Mouse (Mus musculus) retina, adult 2 months (tissue): ENCODE measurements at regions not wholly inside any gene's neighbourhood (a gene's known extent, or its start where the extent isn't known, plus 50 kb on each side); places are given as distances from the start of the nearest gene placed in this dataset.

Experiments used
- DNase-seq: peaks from one replicate; pipeline ENCODE4 v3.0.0-alpha.2; 2012; ENCODE audit warnings: low read depth, low spot score

GRCm38 (mm10) chr4:34336971-34337797, 213.6 kb upstream of the Akirin2 start:
- DNase-seq, result no peak

DNA sequence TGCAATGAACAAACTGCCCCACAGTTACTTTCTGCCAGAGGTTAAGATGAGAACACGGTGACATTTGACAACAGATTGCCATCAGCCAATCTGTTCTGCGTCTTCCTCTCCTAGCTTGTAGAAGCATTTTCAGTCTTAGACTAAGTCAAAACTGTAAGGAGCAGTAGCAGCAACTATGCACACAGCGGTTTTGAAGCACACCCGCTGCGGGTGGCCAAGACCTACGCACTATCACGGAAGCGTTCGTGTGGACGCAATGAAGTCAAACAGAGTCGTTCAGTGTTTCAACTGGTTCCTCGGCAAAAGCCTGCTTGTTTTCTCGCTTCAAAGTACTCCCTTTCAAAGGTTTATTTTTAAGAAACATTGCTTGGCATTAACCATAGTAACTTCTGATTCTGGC, 212.9 kb upstream of the Akirin2 start:
- DNase-seq, result no peak

DNA sequence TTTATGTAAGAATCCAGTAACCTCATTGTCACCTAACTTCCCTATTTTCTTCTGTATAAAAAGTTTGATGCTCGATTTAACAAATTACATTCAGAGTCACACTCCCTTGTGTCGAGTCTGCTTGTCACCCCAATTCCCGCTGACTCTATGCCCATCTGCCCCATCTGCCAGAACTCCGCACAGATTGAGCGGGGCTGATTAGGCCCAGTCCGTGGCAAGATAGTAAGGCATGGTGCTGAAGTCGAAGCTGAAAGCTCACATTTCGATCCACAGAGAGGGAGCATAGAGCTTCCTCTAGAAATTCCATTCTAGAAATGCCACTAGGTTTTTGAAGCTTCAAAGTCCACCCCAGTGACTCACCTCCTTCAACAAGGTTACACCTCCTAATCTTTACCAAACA, 210.7 kb upstream of the Akirin2 start:
- no peak for DNase-seq

- no peak for DNase-seq
These were observed 179.3 kb upstream of the Akirin2 start for GRCm38 (mm10) chr4:34371281-34372032.

- no peak for DNase-seq
These were observed 164.3 kb upstream of the Akirin2 start for GRCm38 (mm10) chr4:34386338-34386967.

DNA sequence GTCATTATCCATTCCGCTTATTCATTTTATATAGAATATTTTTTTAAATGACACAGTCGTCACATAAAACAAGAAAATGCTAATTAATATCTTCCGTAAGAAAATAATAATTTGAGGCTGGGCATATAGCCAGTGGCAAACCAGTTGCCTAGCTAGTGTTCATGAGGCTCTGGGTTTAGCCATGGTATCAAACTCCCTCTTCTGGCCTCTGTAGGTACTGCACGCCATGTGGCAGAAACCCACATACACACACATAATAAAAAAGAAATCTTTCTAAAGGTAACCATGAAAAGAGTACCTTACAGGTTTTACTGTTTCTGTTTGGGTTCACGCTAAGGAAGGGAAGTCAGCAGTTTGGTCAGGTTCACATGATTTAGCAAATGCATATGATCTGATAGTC, 159.2 kb upstream of the Akirin2 start:
- DNase-seq, result no peak

DNA sequence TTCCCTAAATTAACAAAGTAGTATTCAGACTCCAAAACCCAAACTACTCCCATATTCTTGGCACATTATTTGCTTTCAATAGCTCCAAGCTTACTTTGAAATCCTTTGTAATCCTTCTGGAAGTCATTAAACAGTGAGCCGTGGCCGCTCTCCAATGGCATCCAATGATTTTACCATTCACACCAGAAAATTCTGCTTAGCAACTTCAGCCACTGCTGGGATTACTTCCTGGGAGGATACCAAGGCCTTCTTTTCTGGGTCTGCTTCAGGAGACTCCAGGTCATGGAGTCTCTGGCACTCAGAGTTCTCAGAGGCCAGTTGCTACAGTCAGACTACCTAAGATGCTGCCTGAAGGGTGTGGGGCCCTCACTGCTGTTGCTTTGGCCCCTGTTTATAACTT, 147.7 kb upstream of the Akirin2 start:
- no peak for DNase-seq

- DNase-seq, result no peak
These were observed 143.6 kb upstream of the Akirin2 start for GRCm38 (mm10) chr4:34407181-34407580.

DNA sequence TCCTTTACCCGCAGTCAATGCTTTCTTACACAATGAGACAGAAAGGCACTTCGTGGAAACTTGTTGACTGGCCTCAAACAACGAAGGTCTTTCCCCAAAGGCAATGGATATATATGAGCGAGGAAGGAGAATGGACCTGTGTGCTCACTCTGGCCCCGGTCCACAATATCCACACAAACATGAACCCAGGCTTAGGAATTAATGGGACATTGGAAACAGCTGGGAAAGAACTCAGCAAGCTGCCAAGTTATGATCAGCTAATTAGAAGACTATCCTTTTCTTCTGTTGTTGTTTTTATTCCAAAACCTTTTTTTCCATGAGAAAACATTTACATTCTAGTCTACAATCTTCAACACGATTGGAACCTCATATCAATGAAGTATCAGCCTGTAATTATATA, 129.8 kb upstream of the Akirin2 start:
- no peak for DNase-seq

- DNase-seq, result no peak
These were observed 126.5 kb upstream of the Akirin2 start for GRCm38 (mm10) chr4:34424131-34424646.

DNA sequence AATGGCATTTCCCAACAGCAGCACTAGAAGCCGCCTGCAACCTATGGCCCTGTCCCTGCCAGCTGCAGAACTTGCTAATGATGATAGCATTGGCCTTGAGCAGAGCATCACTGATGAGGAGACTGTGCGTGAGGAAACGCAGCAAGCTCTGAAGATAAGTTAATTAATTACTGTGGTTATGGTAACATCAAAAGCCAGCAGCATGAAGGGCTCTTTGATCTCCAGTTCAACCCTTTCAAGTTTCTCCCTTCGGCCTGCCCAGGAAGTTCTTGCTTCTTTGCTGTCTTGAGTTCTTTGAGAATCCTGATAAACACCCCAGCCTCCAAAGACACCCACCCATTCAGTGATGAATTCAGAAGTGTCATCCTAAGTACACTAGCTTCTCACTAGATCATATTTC, 121.7 kb upstream of the Akirin2 start:
- no peak for DNase-seq

GRCm38 (mm10) chr4:34429456-34430235, 121.1 kb upstream of the Akirin2 start:
- no peak for DNase-seq

DNA sequence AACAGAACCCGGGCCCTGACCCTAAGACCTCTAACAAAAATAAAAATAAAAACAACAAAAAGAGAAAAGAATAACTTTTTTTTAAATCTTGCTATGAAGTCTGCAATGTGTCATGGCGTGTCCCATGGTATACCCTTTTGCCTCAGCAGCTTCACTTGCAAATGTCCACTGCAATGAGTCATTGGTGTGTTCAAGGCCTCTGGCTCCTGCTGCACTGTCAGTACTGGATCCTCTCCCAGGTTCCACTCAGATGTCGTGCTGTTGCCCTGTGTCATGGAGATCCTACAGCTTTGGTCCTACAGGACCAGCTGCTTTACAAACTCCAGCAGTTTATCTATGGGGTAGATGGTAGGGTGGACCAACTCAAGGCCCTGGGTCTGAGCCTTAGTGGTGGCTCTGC, 113.4 kb upstream of the Akirin2 start:
- no peak for DNase-seq

- no peak for DNase-seq
These were observed 101.2 kb upstream of the Akirin2 start for GRCm38 (mm10) chr4:34449582-34449981.

DNA sequence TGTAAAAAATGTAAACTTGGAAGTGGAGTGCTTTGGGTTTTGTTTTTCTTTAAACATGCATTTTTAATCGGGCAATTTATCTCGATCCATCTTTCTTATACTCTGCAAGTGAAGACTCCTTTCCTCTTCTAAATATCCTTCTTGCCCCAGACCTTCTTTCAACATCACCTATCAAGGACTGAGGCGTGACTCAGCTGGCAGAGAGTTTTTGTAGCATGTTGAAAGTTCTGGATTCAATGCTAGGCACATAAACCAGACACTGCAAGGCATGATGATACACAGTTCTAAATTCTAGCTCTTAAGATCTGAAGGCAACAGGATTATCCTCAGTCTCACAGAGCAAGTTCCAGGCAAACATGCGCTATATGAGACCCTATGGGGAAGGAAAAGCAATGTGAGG, 88.1 kb upstream of the Akirin2 start:
- DNase-seq, result no peak

DNA sequence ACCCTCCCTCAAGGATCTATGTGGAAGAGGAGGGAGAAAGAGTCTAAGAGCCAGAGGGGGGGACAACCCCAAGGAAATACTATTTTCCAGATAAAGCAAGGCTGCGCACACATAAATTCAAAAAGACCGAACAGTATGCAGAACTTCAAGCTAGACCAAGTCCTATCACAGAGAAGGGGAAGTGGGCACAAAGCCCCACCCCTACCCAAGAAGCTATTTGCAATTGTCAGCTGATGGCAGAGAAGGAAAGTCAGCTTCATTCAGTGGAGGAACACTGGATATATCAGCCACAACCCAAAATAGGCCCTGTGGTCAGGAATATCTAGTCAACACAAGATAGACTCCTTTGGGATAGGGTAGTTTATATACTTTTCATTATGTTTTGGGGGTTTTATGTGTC, 84.9 kb upstream of the Akirin2 start:
- DNase-seq, result no peak

DNA sequence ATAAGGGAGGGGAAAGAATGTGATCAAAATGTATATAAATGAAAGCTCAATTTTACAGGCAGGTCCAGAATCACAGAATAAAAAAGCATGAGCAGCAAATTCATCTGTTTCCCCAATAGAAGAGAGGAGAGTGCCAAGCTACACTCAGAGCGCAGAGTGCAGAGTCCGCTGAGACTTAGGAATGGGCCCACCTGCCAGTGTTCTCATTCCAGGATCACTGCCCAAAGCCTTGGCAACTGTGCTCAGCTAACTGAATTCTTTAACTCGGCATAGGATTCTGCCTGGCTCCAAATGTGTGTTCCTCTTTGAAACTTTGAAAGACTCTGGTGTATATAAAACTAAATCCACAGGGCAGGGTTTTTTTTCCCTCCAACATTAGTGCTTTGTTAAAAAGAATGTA, 84.4 kb upstream of the Akirin2 start:
- DNase-seq, result no peak

DNA sequence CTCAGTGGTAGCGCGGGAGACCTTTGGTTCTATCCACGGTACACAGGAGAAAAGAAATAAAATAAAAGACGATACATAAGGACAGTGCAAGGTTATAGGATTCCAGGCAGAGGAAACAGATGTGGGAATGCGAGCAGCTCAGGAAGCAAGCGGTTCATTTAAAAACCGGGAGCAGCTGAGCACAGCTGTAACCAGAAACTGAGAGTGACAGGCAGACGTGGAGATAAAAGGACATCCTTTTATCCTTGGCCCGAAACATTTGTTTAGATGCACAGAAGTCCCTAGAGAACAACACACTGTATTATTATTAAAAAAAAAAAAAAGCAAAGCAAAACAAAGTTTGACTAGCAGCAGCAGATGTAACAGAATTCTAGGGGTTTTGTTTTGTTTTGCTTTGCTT, 82.6 kb upstream of the Akirin2 start:
- no peak for DNase-seq

DNA sequence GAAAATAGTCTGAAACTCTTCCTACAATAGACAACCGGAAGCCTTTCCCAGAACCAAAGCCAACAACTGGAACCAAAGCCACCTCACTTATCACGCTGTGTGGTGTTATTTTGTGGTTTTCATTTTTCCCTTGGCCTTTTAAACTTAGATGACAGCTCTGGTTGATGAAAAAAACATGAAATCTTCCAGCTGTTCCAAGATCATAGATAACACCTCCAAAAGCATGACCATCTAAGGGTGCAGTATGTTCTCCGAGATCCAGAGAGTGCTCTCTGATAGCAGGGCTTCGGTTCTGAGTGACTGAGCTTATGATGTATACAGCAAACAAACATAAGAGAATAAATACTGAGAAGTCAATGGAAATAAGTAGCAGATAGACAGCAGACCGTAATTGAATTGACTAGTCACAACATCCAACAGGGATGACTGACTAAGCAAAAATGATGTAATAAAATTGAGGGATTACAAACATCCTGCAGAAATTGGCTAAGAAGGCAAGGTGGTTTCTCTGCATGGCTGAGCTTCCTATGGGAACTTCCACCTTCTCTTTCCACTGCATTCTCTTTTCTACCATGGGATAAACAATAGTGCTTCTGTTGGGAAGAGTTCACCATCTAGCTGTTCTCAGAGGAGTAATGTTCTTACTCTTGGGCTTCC, 74.8 kb upstream of the Akirin2 start:
- DNase-seq, result no peak

GRCm38 (mm10) chr4:34484273-34484672, 66.5 kb upstream of the Akirin2 start:
- DNase-seq, result no peak

DNA sequence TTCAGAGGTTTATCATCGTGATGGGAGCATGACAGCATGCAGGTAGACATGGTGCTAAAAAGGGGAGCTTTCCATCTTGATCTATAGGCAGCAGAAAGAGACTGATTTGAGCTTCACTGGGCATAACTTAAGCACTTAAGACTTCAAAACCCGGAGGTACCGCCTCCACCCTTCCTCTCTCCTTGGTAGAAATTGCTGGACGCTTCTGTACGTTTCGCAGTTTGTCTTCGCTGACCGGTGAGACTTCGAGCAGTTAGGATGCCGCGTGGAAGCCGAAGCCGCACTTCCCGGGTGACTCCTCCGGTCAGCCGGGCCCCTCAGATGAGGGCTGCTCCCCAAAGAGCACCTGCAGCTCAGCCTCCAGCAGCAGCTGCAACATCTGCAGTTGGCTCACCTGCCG, 65.2 kb upstream of the Akirin2 start:
- no peak for DNase-seq
